8 mouse cellular contexts compared by ENCODE assay signal in the genomic region with DNA sequence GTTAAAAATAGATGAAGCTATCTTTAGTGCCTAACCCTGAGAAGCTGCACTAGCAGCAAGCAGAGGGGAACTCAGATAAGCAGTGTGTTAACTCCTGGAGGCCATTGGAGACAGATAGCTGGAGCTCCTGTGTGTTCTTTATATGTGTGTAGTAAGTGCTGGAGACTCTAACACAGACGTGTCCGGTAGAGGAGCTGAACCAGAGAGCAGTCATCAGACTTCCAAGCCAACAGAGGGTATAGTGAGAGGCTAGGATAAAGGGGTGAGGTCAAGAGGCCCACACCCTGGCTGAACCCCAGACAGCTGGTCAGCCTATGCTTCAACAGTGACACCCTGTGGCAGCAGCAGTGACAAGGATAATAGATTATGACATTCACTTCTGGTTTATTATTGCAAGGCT.
A peak's percentile ranks its signal among the peaks of the same experiment; 100 is the strongest.
DNase-seq lines count a peak whose midpoint lies in the region; ATAC-seq and TF ChIP-seq lines count a peak whose summit lies in the region.

No protein-coding gene starts in this region.

- H3K4me1 ChIP-seq in midbrain, embryonic 11.5 days (ENCODE audit: control insufficient read depth, insufficient read depth, low read length) = no peaks in the 10 kb centered on the region
- H3K4me1 ChIP-seq in midbrain, embryonic 16.5 days (ENCODE audit: control insufficient read depth, insufficient read depth, low read length) = no peaks in the 10 kb centered on the region
- H3K4me1 ChIP-seq in embryonic facial prominence, embryonic 10.5 days = no peaks in the 10 kb centered on the region
- H3K4me1 ChIP-seq in hindbrain, embryonic 15.5 days (replicated peaks) = no peaks in the 10 kb centered on the region
- H3K4me1 ChIP-seq in midbrain, postnatal 0 days (ENCODE audit: insufficient read depth, low read length) = no peaks in the 10 kb centered on the region

- WGBS in midbrain, embryonic 11.5 days = 33% methylated on average over 2 of the region's 2 CpGs
- WGBS in midbrain, embryonic 16.5 days = 20% methylated on average over 2 of the region's 2 CpGs
- WGBS in embryonic facial prominence, embryonic 10.5 days = 37% methylated on average over 2 of the region's 2 CpGs
- 12% methylated on average over 2 of the region's 2 CpGs for WGBS in hindbrain, embryonic 15.5 days
- 21% methylated on average over 2 of the region's 2 CpGs for WGBS in midbrain, postnatal 0 days

- ATAC-seq in midbrain, embryonic 11.5 days (ENCODE audit: low FRiP score) = peak; percentile 87
- no peak for ATAC-seq in midbrain, embryonic 16.5 days
- peak; percentile 27; the same call in 1 of the 2 replicates for ATAC-seq in hindbrain, embryonic 15.5 days (ENCODE audit: low FRiP score, low read depth)
- ATAC-seq in midbrain, postnatal 0 days (ENCODE audit: low FRiP score) = no peak

- TF ChIP-seq CTCF in midbrain, postnatal 0 days (IDR thresholded peaks at IDR 0.05) = peak; percentile 65

- no peak overlapping the region for H3K27ac ChIP-seq in midbrain, embryonic 11.5 days (ENCODE audit: low read depth, low read length)
- no peak overlapping the region for H3K27ac ChIP-seq in midbrain, embryonic 16.5 days (ENCODE audit: low read length)
- no peak overlapping the region for H3K27ac ChIP-seq in embryonic facial prominence, embryonic 10.5 days (replicated peaks)
- H3K27ac ChIP-seq in hindbrain, embryonic 15.5 days (replicated peaks) = no peak overlapping the region
- no peak overlapping the region for H3K27ac ChIP-seq in midbrain, postnatal 0 days (ENCODE audit: low read depth, low read length)

- H3K4me2 ChIP-seq in midbrain, embryonic 11.5 days = no peak overlapping the region
- H3K4me2 ChIP-seq in midbrain, embryonic 16.5 days (ENCODE audit: low read length) = no peak overlapping the region
- H3K4me2 ChIP-seq in hindbrain, embryonic 15.5 days = no peak overlapping the region
- H3K4me2 ChIP-seq in midbrain, postnatal 0 days (ENCODE audit: low read depth, low read length, poor library complexity, severe bottlenecking) = no peak overlapping the region

- no peak overlapping the region for H3K4me3 ChIP-seq in midbrain, embryonic 11.5 days (ENCODE audit: low read depth, low read length)
- no peak overlapping the region for H3K4me3 ChIP-seq in midbrain, embryonic 16.5 days (ENCODE audit: low read depth, low read length)
- no peak overlapping the region for H3K4me3 ChIP-seq in embryonic facial prominence, embryonic 10.5 days
- H3K4me3 ChIP-seq in hindbrain, embryonic 15.5 days = no peak overlapping the region
- H3K4me3 ChIP-seq in midbrain, postnatal 0 days (ENCODE audit: low read depth, low read length) = no peak overlapping the region

- H3K36me3 ChIP-seq in midbrain, embryonic 11.5 days (ENCODE audit: control insufficient read depth, insufficient read depth, low read length) = no peaks in the 10 kb centered on the region
- H3K36me3 ChIP-seq in midbrain, embryonic 16.5 days (ENCODE audit: control insufficient read depth, insufficient read depth, low read length) = no peaks in the 10 kb centered on the region
- H3K36me3 ChIP-seq in embryonic facial prominence, embryonic 10.5 days (replicated peaks) = no peaks in the 10 kb centered on the region
- no peaks in the 10 kb centered on the region for H3K36me3 ChIP-seq in hindbrain, embryonic 15.5 days
- H3K36me3 ChIP-seq in midbrain, postnatal 0 days (ENCODE audit: insufficient read depth, low read length) = no peaks in the 10 kb centered on the region

- peak; percentile 84 for DNase-seq in midbrain, embryonic 11.5 days (ENCODE audit: low spot score, missing footprints)
- DNase-seq in embryonic facial prominence, embryonic 10.5 days (ENCODE audit: low spot score) = peak; percentile 17
- peak; percentile 3 for DNase-seq in midbrain, postnatal 0 days (ENCODE audit: low spot score)
- DNase-seq in ovary, adult 18-20 months (ENCODE audit: low spot score) = no peak
- DNase-seq in urinary bladder, postnatal 25 days (ENCODE audit: low spot score) = no peak
- DNase-seq in yolk sac, embryonic 10.5 days (ENCODE audit: low spot score) = no peak

- H3K9ac ChIP-seq in midbrain, embryonic 11.5 days (ENCODE audit: low read length) = no peak overlapping the region
- no peak overlapping the region for H3K9ac ChIP-seq in midbrain, embryonic 16.5 days (ENCODE audit: low read depth, low read length)
- no peak overlapping the region for H3K9ac ChIP-seq in hindbrain, embryonic 15.5 days
- H3K9ac ChIP-seq in midbrain, postnatal 0 days (replicated peaks; ENCODE audit: low read length, poor library complexity, severe bottlenecking) = no peak overlapping the region

- H3K9me3 ChIP-seq in midbrain, embryonic 11.5 days (ENCODE audit: control insufficient read depth, low read length) = no peaks in the 10 kb centered on the region
- H3K9me3 ChIP-seq in midbrain, embryonic 16.5 days (replicated peaks; ENCODE audit: control insufficient read depth, low read length, poor library complexity, severe bottlenecking) = no peaks in the 10 kb centered on the region
- H3K9me3 ChIP-seq in embryonic facial prominence, embryonic 10.5 days = no peaks in the 10 kb centered on the region
- no peaks in the 10 kb centered on the region for H3K9me3 ChIP-seq in hindbrain, embryonic 15.5 days
- no peaks in the 10 kb centered on the region for H3K9me3 ChIP-seq in midbrain, postnatal 0 days (ENCODE audit: low read length)

- no peaks in the 10 kb centered on the region for H3K27me3 ChIP-seq in midbrain, embryonic 11.5 days (ENCODE audit: control insufficient read depth, insufficient read depth, low read length)
- no peaks in the 10 kb centered on the region for H3K27me3 ChIP-seq in midbrain, embryonic 16.5 days (ENCODE audit: control insufficient read depth, insufficient read depth, low read depth, low read length)
- H3K27me3 ChIP-seq in embryonic facial prominence, embryonic 10.5 days (replicated peaks; ENCODE audit: low read depth, poor library complexity, severe bottlenecking) = no peaks in the 10 kb centered on the region
- H3K27me3 ChIP-seq in hindbrain, embryonic 15.5 days = no peaks in the 10 kb centered on the region
- no peaks in the 10 kb centered on the region for H3K27me3 ChIP-seq in midbrain, postnatal 0 days (ENCODE audit: insufficient read depth, low read length)

Comparison
In these comparisons a context has a peak if more than half of its experiments do, and no peak if none do; other contexts are left out.
1. ATAC-seq: peak in midbrain, embryonic 11.5 days (single experiment) and hindbrain, embryonic 15.5 days (single experiment); none in midbrain, embryonic 16.5 days (single experiment) and midbrain, postnatal 0 days (single experiment).
2. DNase-seq: peak in midbrain, embryonic 11.5 days (single experiment), embryonic facial prominence, embryonic 10.5 days (single experiment) and midbrain, postnatal 0 days (single experiment); none in ovary, adult 18-20 months (single experiment), urinary bladder, postnatal 25 days (single experiment) and yolk sac, embryonic 10.5 days (single experiment).